Mouse (Mus musculus) adrenal gland, postnatal 25 days (tissue): ENCODE data around the gene Arid5a. TPM values are rescaled to one million over a fixed set of nuclear protein-coding genes. Genes with fewer than 3 reads are reported as not detected.
A peak's percentile ranks its signal among the peaks of the same experiment; 100 is the strongest.

Experiments used
- DNase-seq: peaks from one replicate; pipeline ENCODE4 v3.0.0; 2021; ENCODE audit warnings: mixed read lengths
- total RNA-seq: library from RNA; stranded (reverse); gene quantifications from 2 replicates; pipeline ENCODE4 v1.2.3, GENCODE M21; 2021

The Arid5a gene
- total RNA-seq, 1 experiment from 2014 or later, result 3.5 TPM

GRCm38 (mm10) chr1:36294402-36294801, 13.1 kb upstream of the Arid5a start:
- no peak for DNase-seq

DNA sequence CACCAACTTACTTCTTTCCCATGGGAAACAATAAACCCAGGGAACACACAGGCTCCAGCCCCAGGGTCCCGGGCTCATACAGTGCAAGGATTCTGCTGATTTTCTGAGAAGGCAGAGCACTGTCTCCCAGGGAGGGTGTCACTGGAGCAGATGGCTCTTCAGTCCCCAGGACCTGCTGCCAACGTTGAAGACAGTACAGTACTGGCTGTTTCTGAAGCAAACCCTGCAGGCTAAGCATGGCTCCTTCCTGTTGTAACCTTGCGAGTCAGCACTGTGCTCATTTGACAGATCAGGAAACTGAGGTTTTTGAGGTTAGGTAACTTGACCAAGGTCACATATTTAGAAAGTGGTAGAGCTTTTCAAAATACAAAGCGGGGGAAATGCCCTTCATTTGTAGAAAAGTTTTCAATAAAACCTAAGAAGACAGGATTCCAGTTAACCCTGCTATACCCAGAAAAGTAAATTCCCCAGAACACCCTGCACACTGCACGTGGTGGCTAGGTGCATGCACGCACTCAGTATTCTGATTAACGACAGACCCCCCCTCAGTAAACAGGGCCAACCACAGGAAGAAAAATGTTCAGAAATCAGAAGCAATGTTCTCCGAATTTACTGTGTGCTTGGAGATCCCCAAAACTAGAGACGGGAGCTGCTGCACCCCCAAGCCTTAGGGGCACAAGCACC, 10.9 kb upstream of the Arid5a start:
- DNase-seq, result no peak

DNA sequence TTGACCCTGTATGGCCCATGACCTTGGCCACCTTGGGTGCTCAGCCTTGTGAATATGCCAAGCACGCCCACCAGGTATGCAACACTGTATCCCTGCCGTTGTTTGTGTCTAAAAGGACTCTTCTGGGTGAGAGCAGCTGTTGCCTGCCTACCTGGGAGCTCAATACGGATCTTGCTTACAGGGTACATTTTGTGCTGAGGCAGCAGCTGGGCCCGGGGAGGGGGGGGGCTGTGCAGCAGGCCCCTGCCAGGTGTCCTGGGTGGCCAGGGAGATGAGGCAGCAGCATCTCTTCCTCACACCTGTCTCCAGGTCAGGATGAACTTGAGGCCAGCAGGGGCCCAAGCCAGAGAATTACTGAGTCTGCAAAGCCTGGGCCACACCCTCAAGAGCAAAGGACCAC, 9.4 kb upstream of the Arid5a start:
- DNase-seq, result no peak

GRCm38 (mm10) chr1:36299126-36299525, 8.4 kb upstream of the Arid5a start:
- DNase-seq, result no peak

- DNase-seq, result no peak
Observed at GRCm38 (mm10) chr1:36299676-36300075, 7.9 kb upstream of the Arid5a start.

DNA sequence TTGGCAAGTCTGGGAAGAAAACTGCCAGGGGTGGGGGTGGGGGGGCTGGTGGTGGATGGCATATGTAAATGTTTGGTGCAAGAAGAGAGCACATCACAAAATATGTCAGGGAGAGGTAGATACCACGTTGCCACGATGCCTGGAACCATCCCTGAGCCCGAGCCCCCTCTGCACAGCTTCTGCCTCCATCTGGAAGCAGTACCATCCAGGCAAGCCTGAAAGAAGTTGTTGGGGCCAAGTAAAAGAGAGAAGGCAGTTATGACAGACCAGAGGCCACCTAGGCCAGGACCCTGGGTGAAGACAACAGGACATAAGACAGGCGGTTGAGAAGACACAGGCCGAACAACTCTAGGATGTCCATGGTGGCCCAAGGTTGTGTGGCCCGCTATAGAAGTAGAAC, 7.0 kb upstream of the Arid5a start:
- DNase-seq, result no peak

DNA sequence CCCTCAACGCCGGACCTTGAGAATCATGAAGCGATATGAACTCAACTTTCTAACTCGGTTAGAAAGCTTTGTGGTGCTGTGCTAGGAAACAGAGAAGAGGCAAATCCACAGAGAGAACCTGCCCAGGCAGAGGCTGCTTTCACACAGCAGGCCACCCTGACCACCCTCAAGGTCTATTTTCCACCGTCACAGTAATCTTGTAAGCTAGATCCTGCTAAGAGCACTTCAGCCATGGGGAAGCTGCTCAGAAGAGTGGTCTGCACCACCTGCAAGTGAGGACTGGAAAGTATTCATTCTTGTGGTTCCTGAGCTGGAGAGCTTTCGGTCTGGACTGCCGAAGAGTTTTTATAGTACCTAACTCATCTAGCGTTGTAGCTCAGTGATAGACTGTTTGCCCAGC, 5.3 kb upstream of the Arid5a start:
- no peak for DNase-seq

- no peak for DNase-seq
Observed at GRCm38 (mm10) chr1:36302957-36303356, 4.6 kb upstream of the Arid5a start.

DNA sequence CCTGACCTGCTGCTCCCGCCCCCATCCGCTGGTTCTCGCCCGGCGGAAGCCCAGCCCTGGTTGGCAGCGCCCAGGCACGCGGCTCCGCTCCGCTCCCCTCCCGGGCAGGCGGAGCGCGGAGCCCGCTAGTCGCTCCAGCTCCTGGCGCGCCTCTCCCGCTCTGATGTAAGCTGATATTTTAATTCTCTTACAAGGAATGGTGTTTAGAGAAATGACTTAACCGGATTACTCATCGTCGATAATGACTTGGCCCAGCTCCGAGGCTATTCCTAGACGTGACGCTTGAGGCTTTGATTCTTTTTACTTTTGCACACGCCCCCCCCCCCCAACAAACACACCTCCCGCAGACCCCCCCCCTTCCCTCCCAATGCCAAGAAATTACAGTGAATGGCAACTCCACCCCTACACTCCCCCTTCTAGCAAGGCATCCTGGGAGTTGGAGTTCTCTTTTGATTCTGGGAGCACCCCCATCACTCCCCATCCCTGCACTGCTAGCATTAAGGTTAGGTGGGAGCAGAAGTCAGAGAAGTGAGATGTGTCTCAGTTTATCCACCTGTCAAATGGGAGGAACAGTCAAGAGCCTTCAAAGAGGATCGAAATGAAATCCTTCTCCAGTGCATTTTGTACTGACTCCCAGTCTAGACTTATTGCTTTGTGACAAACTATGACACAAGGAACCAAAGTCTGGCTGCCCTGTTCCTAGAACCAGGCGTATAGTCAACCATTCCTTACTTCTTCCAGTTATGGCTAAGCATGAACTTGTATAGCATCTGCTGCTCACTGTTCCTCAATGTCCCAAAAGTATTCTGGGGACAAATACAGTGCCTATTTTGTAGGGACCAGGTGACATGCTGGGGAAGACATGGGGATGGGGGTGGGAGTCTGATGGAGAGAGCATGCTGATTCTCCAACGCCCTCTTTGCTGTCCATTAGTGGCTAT, 3.9 kb upstream of the Arid5a start:
- peak; percentile 70 for DNase-seq

DNA sequence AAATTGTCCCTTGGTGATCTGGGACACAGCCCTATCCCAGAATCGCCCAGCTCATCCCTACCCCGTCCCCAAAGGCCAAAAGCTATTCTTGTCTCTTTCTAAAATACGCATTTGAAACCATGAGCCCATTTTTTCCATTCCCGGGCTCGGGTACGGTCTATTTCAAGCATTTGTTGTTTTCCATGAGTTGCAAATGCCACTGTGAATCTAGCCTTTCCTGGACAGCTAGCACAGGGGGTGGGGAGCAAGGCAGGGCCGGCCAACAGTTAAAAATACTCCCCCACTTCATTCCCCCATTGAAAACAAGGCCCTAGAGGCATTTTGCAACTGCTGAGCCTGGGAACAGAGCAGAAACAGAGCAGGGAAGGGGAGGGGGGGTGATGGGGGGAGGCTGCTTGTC, 2.8 kb upstream of the Arid5a start:
- DNase-seq, result no peak

DNA sequence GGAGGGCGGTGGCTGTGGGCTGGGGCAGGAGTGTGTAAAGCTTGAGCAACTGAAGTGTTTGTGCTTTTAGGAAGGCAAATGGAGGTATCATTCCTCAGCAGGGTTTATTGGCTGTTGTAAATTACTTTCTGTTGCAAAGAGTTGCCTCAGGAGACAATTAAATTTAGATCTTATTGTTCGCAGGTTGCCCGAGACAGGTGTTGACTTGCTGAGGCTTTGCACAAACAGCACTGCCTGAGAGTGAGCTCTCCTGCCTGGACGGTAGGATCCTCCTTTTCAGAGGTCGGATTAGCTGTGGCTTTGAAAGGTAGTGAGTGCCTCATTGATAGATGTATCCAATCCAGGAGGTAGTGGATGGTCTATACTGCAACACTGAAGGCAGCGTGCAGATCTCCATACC, 1.4 kb upstream of the Arid5a start:
- DNase-seq, result no peak

DNA sequence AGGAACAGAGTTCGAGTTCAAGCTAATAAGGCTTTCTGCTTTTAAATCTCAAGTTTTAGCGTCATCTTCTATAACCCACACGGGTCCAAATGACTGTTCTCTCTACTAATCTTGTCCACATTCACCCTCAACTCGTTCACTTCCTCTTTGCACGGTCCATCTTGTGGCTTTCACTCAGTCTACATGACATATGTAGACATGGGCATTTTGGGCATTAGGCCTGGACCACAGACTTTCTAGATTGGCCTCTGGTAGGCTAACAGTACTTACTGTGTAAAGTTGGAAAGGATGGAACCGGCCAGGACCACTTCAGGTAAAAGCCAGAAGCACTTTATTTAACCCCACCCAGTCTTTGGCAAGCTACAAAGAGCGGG, 425 bp upstream of the Arid5a start:
- no peak for DNase-seq

GRCm38 (mm10) chr1:36308451-36308901, 943 bp downstream of the Arid5a start:
- no peak for DNase-seq

GRCm38 (mm10) chr1:36308966-36309475, 1.5 kb downstream of the Arid5a start:
- no peak for DNase-seq

DNA sequence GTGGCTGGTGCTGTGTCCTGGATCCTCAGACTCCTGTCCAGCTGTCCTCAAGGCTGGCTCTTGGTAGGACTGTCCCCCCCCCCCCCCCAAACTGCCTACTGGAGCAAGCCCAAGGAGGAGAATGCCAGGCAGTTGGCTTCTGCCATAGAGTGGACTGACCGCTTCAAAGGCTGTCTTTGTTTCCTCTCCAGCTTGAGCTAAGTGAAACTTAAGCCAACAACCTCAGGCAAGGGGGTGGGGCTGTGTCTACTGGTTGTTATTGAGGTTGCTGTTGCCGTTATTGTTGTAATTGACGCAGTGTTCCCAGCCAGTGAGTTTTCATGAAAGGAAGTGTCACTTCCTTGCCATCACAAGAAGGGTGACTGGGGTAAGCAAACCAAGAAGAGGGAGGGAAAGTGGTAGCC, 2.0 kb downstream of the Arid5a start:
- no peak for DNase-seq

DNA sequence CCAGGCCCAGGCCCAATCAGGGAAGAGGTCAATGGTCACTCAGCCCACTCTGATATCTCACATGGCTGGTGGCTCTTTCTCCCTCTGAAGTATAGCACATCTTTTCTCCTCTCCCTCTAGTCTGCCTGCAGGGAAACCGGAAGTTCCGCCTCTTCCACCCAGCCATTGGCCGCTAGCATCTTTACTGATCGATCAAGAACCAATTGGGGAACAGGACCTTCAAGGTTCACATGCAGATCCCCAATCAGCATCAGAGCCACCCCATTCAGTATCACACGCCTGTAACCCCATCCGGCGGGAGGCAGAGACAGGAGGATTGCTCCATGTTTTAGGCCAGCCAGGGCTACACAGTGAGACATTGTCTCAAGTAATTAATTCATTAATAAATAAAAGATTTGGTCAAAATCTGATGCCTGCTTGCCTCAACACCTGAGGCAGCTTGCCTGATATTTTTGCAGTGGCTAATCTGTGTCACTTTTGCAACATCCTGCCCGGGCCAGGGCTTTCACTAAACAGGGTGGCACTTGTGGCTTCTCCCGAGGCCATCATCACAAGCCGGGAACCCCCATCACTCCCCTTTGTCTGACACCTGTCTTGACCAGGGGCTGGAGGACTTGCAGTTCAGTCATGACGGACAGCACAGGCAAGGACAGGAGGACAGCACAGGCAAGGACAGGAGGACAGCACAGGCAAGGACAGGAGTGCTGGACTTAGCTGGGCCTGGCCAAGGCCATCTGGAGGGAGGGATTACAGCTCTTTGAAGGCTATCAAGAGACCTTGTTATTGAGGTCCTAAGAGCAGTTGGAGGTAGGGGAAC, 7.6 kb downstream of the Arid5a start:
- DNase-seq, result no peak

DNA sequence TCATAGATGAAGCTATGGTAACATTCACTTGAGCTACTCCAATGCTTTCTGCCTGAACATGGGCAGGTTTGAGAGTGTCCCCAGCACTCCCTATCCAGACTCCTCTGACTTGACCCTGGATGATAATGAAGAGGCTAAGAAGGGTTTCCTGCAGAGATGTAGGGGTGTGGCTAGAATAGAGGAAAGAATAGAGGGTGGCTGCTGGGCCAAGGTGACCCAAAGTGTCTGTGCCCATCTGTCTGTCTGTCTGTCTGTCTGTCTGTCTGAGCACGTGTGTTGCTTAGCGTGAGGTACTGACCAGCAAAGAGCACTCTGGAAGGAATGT, 8.2 kb downstream of the Arid5a start:
- no peak for DNase-seq

GRCm38 (mm10) chr1:36321164-36321563, 13.6 kb downstream of the Arid5a start:
- DNase-seq, result no peak

GRCm38 (mm10) chr1:36321829-36322573, 14.5 kb downstream of the Arid5a start:
- DNase-seq, result no peak

DNA sequence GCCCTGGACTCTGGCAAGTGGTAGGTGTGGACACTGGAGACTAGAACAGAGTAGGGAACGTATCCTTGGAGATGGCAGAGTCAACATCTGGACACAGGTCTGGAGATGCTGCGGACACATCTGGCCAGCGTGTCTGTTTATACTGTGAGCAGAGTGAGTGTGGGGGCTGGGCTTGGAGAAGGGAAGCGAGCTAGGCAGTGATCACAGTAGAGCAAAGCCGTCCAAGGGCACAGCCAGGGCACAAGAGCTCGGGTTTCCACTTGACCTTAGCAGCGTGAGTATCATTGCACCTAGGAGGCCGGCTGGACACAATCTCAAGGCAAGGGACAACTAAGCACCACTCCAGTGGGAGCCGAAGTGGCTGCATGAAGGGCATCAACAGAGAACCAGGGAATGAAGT, 15.5 kb downstream of the Arid5a start:
- DNase-seq, result no peak

DNA sequence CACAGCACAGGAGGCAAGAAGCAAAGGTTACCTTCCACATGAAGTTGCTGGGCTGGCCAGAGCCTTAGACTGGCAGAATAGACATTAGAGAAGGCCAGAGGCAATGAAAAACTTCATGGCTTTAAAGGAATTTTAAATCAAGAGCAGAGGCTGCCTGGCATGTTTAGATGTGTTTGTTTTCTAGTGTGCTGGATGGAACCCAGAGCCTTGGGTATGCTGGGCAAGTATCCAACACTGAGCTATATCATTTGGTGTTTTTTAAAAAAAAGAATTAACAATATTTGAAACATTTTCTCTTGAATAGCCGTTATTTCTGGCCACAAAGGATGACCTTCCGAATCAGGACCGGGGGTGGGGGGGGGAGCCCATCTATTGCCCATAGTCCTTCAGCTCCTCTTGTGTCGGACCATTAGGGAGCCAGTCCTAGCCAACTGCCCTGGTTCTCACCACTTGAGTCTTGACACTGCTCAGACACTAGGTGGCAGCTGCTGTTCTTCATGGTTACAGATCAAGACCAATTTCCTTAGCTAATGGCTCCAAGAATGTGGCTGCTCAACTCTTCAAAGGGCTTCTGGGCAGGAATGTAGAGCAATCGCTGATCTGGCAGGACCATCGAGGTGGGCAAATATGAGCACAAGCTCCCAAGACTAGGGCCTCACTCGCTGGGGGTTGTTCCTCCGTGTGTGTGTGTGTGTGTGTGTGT, 16.4 kb downstream of the Arid5a start:
- DNase-seq, result no peak
